Mouse (Mus musculus) forebrain, embryonic 10.5 days (tissue): ENCODE data around the gene Palm2. TPM values are rescaled to one million over a fixed set of nuclear protein-coding genes. Genes with fewer than 3 reads are reported as not detected.
A peak's percentile ranks its signal among the peaks of the same experiment; 100 is the strongest.

Experiments used
- DNase-seq: peaks from one replicate; pipeline ENCODE4 v3.0.0-alpha.2; 2017; ENCODE audit warnings: low spot score; ENCODE audit errors: extremely low spot score
- H3K27ac ChIP-seq: fragments of 300-500 bp; sonication (generic); 2 replicates; pipeline ENCODE4 v1.5.1; 2016; ENCODE audit warnings: mild to moderate bottlenecking
- H3K27me3 ChIP-seq: fragments of 300-500 bp; sonication (generic); 2 replicates; pipeline ENCODE4 v1.6.1; 2016; ENCODE audit warnings: mild to moderate bottlenecking; ENCODE audit not compliant: poor library complexity, severe bottlenecking
- H3K36me3 ChIP-seq: fragments of 300-500 bp; sonication (generic); replicated peaks from 2 replicates; pipeline ENCODE4 v1.6.1; 2016; ENCODE audit warnings: mild to moderate bottlenecking, moderate library complexity
- H3K4me1 ChIP-seq: fragments of 300-500 bp; sonication (generic); 2 replicates; pipeline ENCODE4 v1.6.1; 2016
- H3K4me3 ChIP-seq: fragments of 300-500 bp; sonication (generic); 2 replicates; pipeline ENCODE4 v1.5.1; 2016; ENCODE audit warnings: mild to moderate bottlenecking, moderate library complexity
- H3K9me3 ChIP-seq: fragments of 300-500 bp; sonication (generic); 2 replicates; pipeline ENCODE4 v1.6.1; 2016; ENCODE audit warnings: mild to moderate bottlenecking, moderate library complexity
- WGBS: fragments of 180-500 bp; shearing (Covaris S2); methylation state at CpG from one replicate; pipeline ENCODE4 v1.1.7; 2016; 5-methylcytosine and 5-hydroxymethylcytosine counted together
- polyA plus RNA-seq: library from polyadenylated mRNA; unstranded; fragments of >200 nt; fragmentation: Nextera tagmentation; extraction: Ambion mirVana; gene quantifications from 2 replicates; pipeline ENCODE4 v1.2.1, GENCODE M21; 2016

The Palm2 gene
- polyA plus RNA-seq, 1 experiment from 2014 or later = 2.9 TPM

GRCm38 (mm10) chr4:57638941-57639340, 204.9 kb downstream of the Palm2 start:
- Histone ChIP-seq H3K36me3 (no peaks in the 10 kb centered on the region), H3K4me1 (peaks cover 26% of the 10 kb centered on the region), H3K27me3 (0 out of 2 replicates have a peak, but pooled peaks cover 6% of the 10 kb centered on the region), H3K4me3 (no peak overlapping the region), H3K9me3 (no peaks in the 10 kb centered on the region), H3K27ac (no peak overlapping the region)
- WGBS = 84% methylated on average over 9 of the region's 9 CpGs
- DNase-seq = no peak

GRCm38 (mm10) chr4:57640222-57640621, 206.2 kb downstream of the Palm2 start:
- H3K36me3 ChIP-seq = no peaks in the 10 kb centered on the region
- peaks cover 26% of the 10 kb centered on the region for H3K4me1 ChIP-seq
- H3K4me3 ChIP-seq = no peak overlapping the region
- WGBS = 55% methylated on average over 7 of the region's 7 CpGs
- no peak for DNase-seq
- H3K9me3 ChIP-seq = no peaks in the 10 kb centered on the region
- H3K27ac ChIP-seq = no peak overlapping the region
- H3K27me3 ChIP-seq = 0 out of 2 replicates have a peak, but pooled peaks cover 6% of the 10 kb centered on the region

- H3K36me3 ChIP-seq = no peaks in the 10 kb centered on the region
These were observed 206.9 kb downstream of the Palm2 start for GRCm38 (mm10) chr4:57640971-57641370.

GRCm38 (mm10) chr4:57650994-57651393, 216.9 kb downstream of the Palm2 start:
- Histone ChIP-seq H3K27ac (no peak overlapping the region), H3K9me3 (no peaks in the 10 kb centered on the region), H3K27me3 (no peaks in the 10 kb centered on the region), H3K4me3 (no peak overlapping the region), H3K36me3 (no peaks in the 10 kb centered on the region; the same call in 1 of the 2 replicates), H3K4me1 (no peaks in the 10 kb centered on the region)
- 82% methylated on average over 1 of the region's 1 CpGs for WGBS
- no peak for DNase-seq

More at GRCm38 (mm10) chr4:57640971-57641370, 206.9 kb downstream of the Palm2 start:
- 0 out of 2 replicates have a peak, but pooled peaks cover 6% of the 10 kb centered on the region for H3K27me3 ChIP-seq
- H3K27ac ChIP-seq = no peak overlapping the region
- no peak for DNase-seq
- WGBS = 94% methylated on average over 3 of the region's 3 CpGs
- peaks cover 26% of the 10 kb centered on the region for H3K4me1 ChIP-seq
- no peak overlapping the region for H3K4me3 ChIP-seq
- no peaks in the 10 kb centered on the region for H3K9me3 ChIP-seq

- H3K27ac ChIP-seq = no peak overlapping the region
- no peaks in the 10 kb centered on the region for H3K9me3 ChIP-seq
- H3K36me3 ChIP-seq = no peaks in the 10 kb centered on the region; the same call in 1 of the 2 replicates
- H3K4me1 ChIP-seq = no peaks in the 10 kb centered on the region
- DNase-seq = no peak
- H3K4me3 ChIP-seq = no peak overlapping the region
- no peaks in the 10 kb centered on the region for H3K27me3 ChIP-seq
- WGBS = 94% methylated on average over 8 of the region's 8 CpGs
These were observed 217.5 kb downstream of the Palm2 start for GRCm38 (mm10) chr4:57651547-57651946.

- Histone ChIP-seq H3K27me3 (no peaks in the 10 kb centered on the region), H3K9me3 (no peaks in the 10 kb centered on the region), H3K27ac (no peak overlapping the region), H3K36me3 (no peaks in the 10 kb centered on the region; the same call in 1 of the 2 replicates), H3K4me3 (no peak overlapping the region), H3K4me1 (no peaks in the 10 kb centered on the region)
- WGBS = 87% methylated on average over 5 of the region's 5 CpGs
- DNase-seq = no peak
These were observed 218.3 kb downstream of the Palm2 start for GRCm38 (mm10) chr4:57652185-57652904.

GRCm38 (mm10) chr4:57655966-57656365, 221.9 kb downstream of the Palm2 start:
- Histone ChIP-seq H3K4me1 (peaks cover 14% of the 10 kb centered on the region), H3K4me3 (no peak overlapping the region), H3K27ac (no peak overlapping the region), H3K36me3 (no peaks in the 10 kb centered on the region; the same call in 1 of the 2 replicates), H3K9me3 (no peaks in the 10 kb centered on the region), H3K27me3 (no peaks in the 10 kb centered on the region)
- no peak for DNase-seq
- 90% methylated on average over 1 of the region's 1 CpGs for WGBS

- 93% methylated on average over 12 of the region's 12 CpGs for WGBS
- no peak overlapping the region for H3K27ac ChIP-seq
- no peaks in the 10 kb centered on the region for H3K9me3 ChIP-seq
- H3K4me1 ChIP-seq = peaks cover 18% of the 10 kb centered on the region
- H3K36me3 ChIP-seq = no peaks in the 10 kb centered on the region; the same call in 1 of the 2 replicates
- H3K4me3 ChIP-seq = no peak overlapping the region
- H3K27me3 ChIP-seq = no peaks in the 10 kb centered on the region
- DNase-seq = no peak
These were observed 222.3 kb downstream of the Palm2 start for GRCm38 (mm10) chr4:57656388-57656787.

GRCm38 (mm10) chr4:57656861-57657260, 222.8 kb downstream of the Palm2 start:
- Histone ChIP-seq H3K27ac (no peak overlapping the region), H3K27me3 (no peaks in the 10 kb centered on the region), H3K4me3 (no peak overlapping the region), H3K4me1 (peaks cover 19% of the 10 kb centered on the region), H3K9me3 (no peaks in the 10 kb centered on the region), H3K36me3 (no peaks in the 10 kb centered on the region; the same call in 1 of the 2 replicates)
- 87% methylated on average over 3 of the region's 3 CpGs for WGBS
- no peak for DNase-seq

- Histone ChIP-seq H3K27ac (peak overlapping the region; percentile 66), H3K9me3 (no peaks in the 10 kb centered on the region), H3K27me3 (no peaks in the 10 kb centered on the region), H3K36me3 (no peaks in the 10 kb centered on the region), H3K4me1 (peaks cover 19% of the 10 kb centered on the region), H3K4me3 (no peak overlapping the region)
- no peak for DNase-seq
- WGBS = 25% methylated on average over 4 of the region's 4 CpGs
These were observed 226.4 kb downstream of the Palm2 start for GRCm38 (mm10) chr4:57660470-57660869.

- Histone ChIP-seq H3K4me1 (peaks cover 3% of the 10 kb centered on the region), H3K27ac (no peak overlapping the region), H3K36me3 (no peaks in the 10 kb centered on the region), H3K9me3 (no peaks in the 10 kb centered on the region), H3K27me3 (no peaks in the 10 kb centered on the region), H3K4me3 (no peak overlapping the region)
- DNase-seq = no peak
- 88% methylated on average over 3 of the region's 3 CpGs for WGBS
These were observed 232.1 kb downstream of the Palm2 start for GRCm38 (mm10) chr4:57666101-57666500.

- 76% methylated on average over 7 of the region's 7 CpGs for WGBS
- no peak for DNase-seq
- H3K4me1 ChIP-seq = peaks cover 21% of the 10 kb centered on the region
- H3K27me3 ChIP-seq = peaks cover 10% of the 10 kb centered on the region
- no peaks in the 10 kb centered on the region for H3K36me3 ChIP-seq
- H3K27ac ChIP-seq = no peak overlapping the region
- no peak overlapping the region for H3K4me3 ChIP-seq
- no peaks in the 10 kb centered on the region for H3K9me3 ChIP-seq
These were observed 236.9 kb downstream of the Palm2 start for GRCm38 (mm10) chr4:57670813-57671469.

- H3K27ac ChIP-seq = no peak overlapping the region
- no peak for DNase-seq
- 80% methylated on average over 4 of the region's 4 CpGs for WGBS
- peaks cover 21% of the 10 kb centered on the region for H3K4me1 ChIP-seq
- H3K36me3 ChIP-seq = no peaks in the 10 kb centered on the region
- peaks cover 10% of the 10 kb centered on the region for H3K27me3 ChIP-seq
- H3K4me3 ChIP-seq = no peak overlapping the region
- no peaks in the 10 kb centered on the region for H3K9me3 ChIP-seq
These were observed 238.5 kb downstream of the Palm2 start for GRCm38 (mm10) chr4:57672541-57672940.
